Mouse (Mus musculus) thymus, adult 18-20 months (tissue): ENCODE measurements around the gene Camk2d.

ENCODE experiments used
- DNase-seq, 2 experiments: peaks; one replicate each; pipeline ENCODE4 v3.0.0; 2022; ENCODE audit warnings: mixed read lengths in 2 of 2

Camk2d gene

GRCm38 (mm10) chr3:126596086-126596485 lies at the start of gene Camk2d:
Gene Camk2d, plus strand, starts transcription at chr3:126596302.
- DNase-seq, result peak; percentile 97 to 99

- DNase-seq, result no peak
Observed at GRCm38 (mm10) chr3:126547941-126548340, 48.2 kb upstream of the Camk2d start.

- no peak for DNase-seq
Observed at GRCm38 (mm10) chr3:126563646-126564045, 32.5 kb upstream of the Camk2d start.

- no peak for DNase-seq
Observed at GRCm38 (mm10) chr3:126570628-126571027, 25.5 kb upstream of the Camk2d start.

GRCm38 (mm10) chr3:126572915-126573314 lies 23.2 kb upstream of the Camk2d start:
- no peak for DNase-seq

- no peak for DNase-seq
Observed at GRCm38 (mm10) chr3:126575927-126576326, 20.2 kb upstream of the Camk2d start.

GRCm38 (mm10) chr3:126586134-126586533 lies 10.0 kb upstream of the Camk2d start:
- no peak for DNase-seq

GRCm38 (mm10) chr3:126587477-126587876 lies 8.6 kb upstream of the Camk2d start:
- DNase-seq, result no peak

GRCm38 (mm10) chr3:126589556-126589955 lies 6.5 kb upstream of the Camk2d start:
- DNase-seq, result no peak

- no peak for DNase-seq
Observed at GRCm38 (mm10) chr3:126595456-126595855, 646 bp upstream of the Camk2d start.

GRCm38 (mm10) chr3:126596491-126597160 lies 524 bp downstream of the Camk2d start:
- DNase-seq, result peak; percentile 84 to 86

- DNase-seq, result peak; percentile 66 to 67
Observed at GRCm38 (mm10) chr3:126597161-126597595, 1.1 kb downstream of the Camk2d start.

GRCm38 (mm10) chr3:126597596-126598328 lies 1.7 kb downstream of the Camk2d start:
- no peak for DNase-seq

GRCm38 (mm10) chr3:126598329-126598676 lies 2.2 kb downstream of the Camk2d start:
- no peak for DNase-seq

- no peak for DNase-seq
Observed at GRCm38 (mm10) chr3:126598881-126599280, 2.8 kb downstream of the Camk2d start.

GRCm38 (mm10) chr3:126599335-126599734 lies 3.2 kb downstream of the Camk2d start:
- DNase-seq, result no peak

GRCm38 (mm10) chr3:126599936-126600335 lies 3.8 kb downstream of the Camk2d start:
- no peak for DNase-seq

- DNase-seq, result no peak
Observed at GRCm38 (mm10) chr3:126602772-126603171, 6.7 kb downstream of the Camk2d start.

GRCm38 (mm10) chr3:126604656-126605434 lies 8.7 kb downstream of the Camk2d start:
- DNase-seq, result no peak

- no peak for DNase-seq
Observed at GRCm38 (mm10) chr3:126609310-126609709, 13.2 kb downstream of the Camk2d start.

GRCm38 (mm10) chr3:126609795-126610451 lies 13.8 kb downstream of the Camk2d start:
- no peak for DNase-seq

GRCm38 (mm10) chr3:126611624-126612023 lies 15.5 kb downstream of the Camk2d start:
- DNase-seq, result no peak
